Mouse (Mus musculus): ENCODE results near the gene Ugp2. TPM values are rescaled to one million over a fixed set of nuclear protein-coding genes. Genes with fewer than 3 reads are reported as not detected.

Ugp2 gene
- polyA plus RNA-seq, 1 experiment, result 21.7 TPM

GRCm38 (mm10) chr11:21286391-21286790 is 84.6 kb downstream of the Ugp2 start:
- no peak for TF ChIP-seq CTCF (conservative IDR thresholded peaks at IDR 0.05; ENCODE audit: insufficient read depth, insufficient read length, low read depth, low read length)
- TF ChIP-seq POLR2A (IDR thresholded peaks at IDR 0.05; ENCODE audit: low read depth, low read length), result no peak
- 73% methylated on average over 3 of the region's 3 CpGs for WGBS
- DNase-seq, result no peak

GRCm38 (mm10) chr11:21276151-21276550 is 94.8 kb downstream of the Ugp2 start:
- 86% methylated on average over 2 of the region's 2 CpGs for WGBS
- no peak for DNase-seq

More at GRCm38 (mm10) chr11:21286391-21286790, 84.6 kb downstream of the Ugp2 start:
- Histone ChIP-seq H3K27ac (ENCODE audit: insufficient read depth, low read depth, low read length) (no peak overlapping the region), H3K27me3 (replicated peaks; ENCODE audit: control insufficient read depth, insufficient read depth, low read length) (no peaks in the 10 kb centered on the region), H3K36me3 (ENCODE audit: control insufficient read depth, insufficient read depth, low read length) (no peaks in the 10 kb centered on the region), H3K4me3 (ENCODE audit: insufficient read depth, low read depth, low read length) (no peak overlapping the region), H3K4me1 (ENCODE audit: control insufficient read depth, insufficient read depth, low read length) (no peaks in the 10 kb centered on the region)

More at GRCm38 (mm10) chr11:21276151-21276550, 94.8 kb downstream of the Ugp2 start:
- no peaks in the 10 kb centered on the region for H3K27me3 ChIP-seq (replicated peaks; ENCODE audit: control insufficient read depth, insufficient read depth, low read length)
- H3K27ac ChIP-seq (ENCODE audit: insufficient read depth, low read depth, low read length), result no peak overlapping the region
- no peaks in the 10 kb centered on the region for H3K4me1 ChIP-seq (ENCODE audit: control insufficient read depth, insufficient read depth, low read length)
- TF ChIP-seq POLR2A (IDR thresholded peaks at IDR 0.05; ENCODE audit: low read depth, low read length) (no peak), CTCF (conservative IDR thresholded peaks at IDR 0.05; ENCODE audit: insufficient read depth, insufficient read length, low read depth, low read length) (no peak)
- peaks cover 8% of the 10 kb centered on the region for H3K36me3 ChIP-seq (ENCODE audit: control insufficient read depth, insufficient read depth, low read length)
- H3K4me3 ChIP-seq (ENCODE audit: insufficient read depth, low read depth, low read length), result no peak overlapping the region

Other genes with a start within 250 kb of the Ugp2 start
- 11.8 and 13.3 TPM in 2 replicates for gene Vps54, start 131.9 kb downstream of the Ugp2 start, polyA plus RNA-seq (2012; rRNA removed)
- gene Wdpcp, start 201.0 kb upstream of the Ugp2 start, polyA plus RNA-seq (2012; rRNA removed), result 7.6 and 8.3 TPM in 2 replicates
- 970 and 1,136 TPM in 2 replicates for gene Mdh1, start 201.2 kb upstream of the Ugp2 start, polyA plus RNA-seq (2012; rRNA removed)

Data from kidney, adult 2 months (tissue).